Mouse (Mus musculus): ENCODE measurements at regions not wholly inside any gene's neighbourhood (a gene's known extent, or its start where the extent isn't known, plus 50 kb on each side); places are given as distances from the start of the nearest gene placed in this dataset.

DNA sequence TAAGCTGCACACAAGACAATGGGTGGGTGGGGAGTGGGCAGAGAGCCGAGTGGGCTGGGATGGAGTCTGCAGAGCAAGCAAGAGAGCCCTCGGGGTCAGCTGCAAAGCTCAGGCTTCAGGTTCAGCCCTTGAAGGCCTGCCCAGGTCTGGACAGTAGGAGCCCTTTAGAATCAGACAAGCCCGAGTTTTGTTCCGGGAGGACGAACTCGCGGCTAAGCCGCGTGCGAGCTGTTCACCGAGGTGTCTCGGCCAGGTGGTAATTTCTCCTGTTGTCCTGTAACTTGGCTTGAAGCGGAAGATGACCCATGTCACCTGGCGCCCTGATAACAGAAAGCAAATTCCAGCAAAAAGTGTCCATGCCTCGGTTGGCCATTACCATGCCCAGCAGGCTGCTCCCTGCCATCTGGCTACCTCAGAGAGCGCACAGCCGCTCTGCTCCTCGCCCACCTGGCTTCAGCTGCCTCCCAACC is 121.0 kb upstream of the 1700016C15Rik start:
- ATAC-seq (replicated peaks), result no peak
- Histone ChIP-seq H3K4me3 (no peak overlapping the region), H3K9me3 (no peaks in the 10 kb centered on the region), H3K36me3 (replicated peaks) (no peaks in the 10 kb centered on the region), H3K27ac (no peak overlapping the region), H3K27me3 (replicated peaks) (no peaks in the 10 kb centered on the region), H3K4me2 (no peak overlapping the region), H3K4me1 (peaks cover 3% of the 10 kb centered on the region; the same call in 1 of the 2 replicates), H3K9ac (no peak overlapping the region)
- 86% methylated on average over 18 of the region's 18 CpGs for WGBS

DNA sequence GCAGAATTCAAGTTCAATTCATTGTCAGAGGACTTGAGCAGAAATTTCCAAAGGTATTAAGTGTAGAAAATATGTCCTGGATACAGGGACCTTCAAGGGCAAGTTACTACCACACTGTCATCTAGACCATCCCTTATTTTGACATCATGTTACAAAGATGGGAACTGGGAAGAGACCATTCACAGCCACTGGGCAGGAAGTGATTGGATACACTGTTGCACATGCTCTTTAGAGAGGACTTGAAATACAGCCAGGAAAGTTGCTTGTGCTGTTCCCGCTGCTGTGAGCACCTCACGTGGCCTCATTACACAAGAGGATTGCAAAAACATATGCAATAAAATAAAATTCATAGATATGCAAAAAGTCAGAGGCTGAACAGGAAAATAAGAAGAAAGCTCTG is 120.4 kb upstream of the 1700016C15Rik start:
- Histone ChIP-seq H3K27me3 (replicated peaks) (no peaks in the 10 kb centered on the region), H3K9ac (no peak overlapping the region), H3K36me3 (replicated peaks) (no peaks in the 10 kb centered on the region), H3K4me2 (no peak overlapping the region), H3K27ac (no peak overlapping the region), H3K4me1 (peaks cover 3% of the 10 kb centered on the region; the same call in 1 of the 2 replicates), H3K9me3 (no peaks in the 10 kb centered on the region), H3K4me3 (no peak overlapping the region)
- WGBS, result 79% methylated on average over 2 of the region's 2 CpGs
- no peak for ATAC-seq (replicated peaks)

GRCm38 (mm10) chr1:177609683-177610082 is 119.9 kb upstream of the 1700016C15Rik start:
- whole genome bisulfite sequencing, result 76% methylated on average over 5 of the region's 5 CpGs
- H3K36me3 ChIP-seq (replicated peaks), result no peaks in the 10 kb centered on the region
- no peaks in the 10 kb centered on the region for H3K27me3 ChIP-seq (replicated peaks)
- no peak overlapping the region for H3K9ac ChIP-seq
- no peak for ATAC-seq (replicated peaks)
- no peak overlapping the region for H3K27ac ChIP-seq
- peaks cover 3% of the 10 kb centered on the region; the same call in 1 of the 2 replicates for H3K4me1 ChIP-seq
- H3K9me3 ChIP-seq, result no peaks in the 10 kb centered on the region
- H3K4me3 ChIP-seq, result no peak overlapping the region
- H3K4me2 ChIP-seq, result no peak overlapping the region

- WGBS, result 87% methylated on average over 2 of the region's 2 CpGs
Observed at GRCm38 (mm10) chr1:177610156-177610555, 119.5 kb upstream of the 1700016C15Rik start.

DNA sequence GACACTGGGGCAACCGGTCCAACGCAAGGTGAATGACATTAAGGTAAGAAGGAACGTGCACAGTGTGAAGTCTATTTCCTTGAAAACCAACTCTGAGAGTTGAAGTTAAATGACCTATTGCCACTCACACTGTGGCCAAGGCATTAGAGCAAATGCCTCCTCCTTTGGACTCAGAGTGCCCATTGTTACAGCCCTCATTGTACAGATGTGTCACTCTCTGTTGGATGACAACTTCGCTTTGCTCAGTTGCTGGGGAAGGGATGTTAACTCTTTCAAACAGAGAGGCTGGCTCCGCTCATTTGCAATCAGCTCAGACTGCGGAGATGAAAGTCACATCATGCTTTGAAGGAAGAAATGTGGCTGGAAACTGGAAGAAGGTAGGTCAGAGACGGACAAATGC is 117.1 kb upstream of the 1700016C15Rik start:
- 28% methylated on average over 7 of the region's 7 CpGs for WGBS
- no peaks in the 10 kb centered on the region for H3K4me1 ChIP-seq
- 0 out of 2 replicates have a peak, but pooled peaks have one; percentile 42 for ATAC-seq (replicated peaks)

More at GRCm38 (mm10) chr1:177610156-177610555, 119.5 kb upstream of the 1700016C15Rik start:
- Histone ChIP-seq H3K27me3 (replicated peaks) (no peaks in the 10 kb centered on the region), H3K36me3 (replicated peaks) (no peaks in the 10 kb centered on the region), H3K4me3 (no peak overlapping the region), H3K9me3 (no peaks in the 10 kb centered on the region), H3K4me1 (peaks cover 3% of the 10 kb centered on the region; the same call in 1 of the 2 replicates), H3K4me2 (no peak overlapping the region), H3K27ac (no peak overlapping the region), H3K9ac (no peak overlapping the region)
- ATAC-seq (replicated peaks), result no peak

DNA sequence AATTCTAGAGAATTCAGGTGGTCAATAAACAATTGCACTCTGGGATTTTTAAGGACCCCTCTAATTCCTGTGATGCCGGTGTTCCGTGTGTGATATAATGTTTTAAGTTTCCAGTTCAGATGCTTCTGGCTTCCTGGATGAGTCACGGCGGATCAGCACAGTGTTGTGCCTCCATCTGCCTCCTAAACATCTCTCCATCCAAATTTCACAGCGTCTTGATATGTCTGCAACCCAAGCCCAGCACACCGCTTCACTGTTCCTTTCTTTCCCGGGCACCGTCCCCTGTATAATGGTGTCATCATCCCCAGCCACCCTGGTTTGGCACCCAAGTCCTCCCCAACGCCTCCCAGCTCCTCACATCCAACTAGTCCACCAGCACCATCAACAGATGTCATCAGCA is 114.0 kb upstream of the 1700016C15Rik start:
- Histone ChIP-seq H3K4me2 (no peak overlapping the region), H3K4me3 (no peak overlapping the region), H3K27ac (no peak overlapping the region), H3K9me3 (no peaks in the 10 kb centered on the region), H3K36me3 (replicated peaks) (no peaks in the 10 kb centered on the region), H3K4me1 (no peaks in the 10 kb centered on the region), H3K9ac (no peak overlapping the region), H3K27me3 (replicated peaks) (no peaks in the 10 kb centered on the region)
- 94% methylated on average over 9 of the region's 9 CpGs for WGBS
- no peak for ATAC-seq (replicated peaks)

More for the DNA sequence above, 117.1 kb upstream of the 1700016C15Rik start:
- Histone ChIP-seq H3K9ac (no peak overlapping the region), H3K27ac (no peak overlapping the region), H3K9me3 (no peaks in the 10 kb centered on the region), H3K27me3 (replicated peaks) (no peaks in the 10 kb centered on the region), H3K4me2 (no peak overlapping the region), H3K4me3 (no peak overlapping the region), H3K36me3 (replicated peaks) (no peaks in the 10 kb centered on the region)

- H3K27me3 ChIP-seq (replicated peaks), result no peaks in the 10 kb centered on the region
- H3K4me1 ChIP-seq, result no peaks in the 10 kb centered on the region
- H3K9me3 ChIP-seq, result no peaks in the 10 kb centered on the region
- H3K27ac ChIP-seq, result no peak overlapping the region
- 80% methylated on average over 24 of the region's 24 CpGs for WGBS
- no peak overlapping the region for H3K4me2 ChIP-seq
- no peaks in the 10 kb centered on the region for H3K36me3 ChIP-seq (replicated peaks)
- H3K9ac ChIP-seq, result no peak overlapping the region
- no peak for ATAC-seq (replicated peaks)
- H3K4me3 ChIP-seq, result no peak overlapping the region
Observed at GRCm38 (mm10) chr1:177616335-177617239, 113.0 kb upstream of the 1700016C15Rik start.

DNA sequence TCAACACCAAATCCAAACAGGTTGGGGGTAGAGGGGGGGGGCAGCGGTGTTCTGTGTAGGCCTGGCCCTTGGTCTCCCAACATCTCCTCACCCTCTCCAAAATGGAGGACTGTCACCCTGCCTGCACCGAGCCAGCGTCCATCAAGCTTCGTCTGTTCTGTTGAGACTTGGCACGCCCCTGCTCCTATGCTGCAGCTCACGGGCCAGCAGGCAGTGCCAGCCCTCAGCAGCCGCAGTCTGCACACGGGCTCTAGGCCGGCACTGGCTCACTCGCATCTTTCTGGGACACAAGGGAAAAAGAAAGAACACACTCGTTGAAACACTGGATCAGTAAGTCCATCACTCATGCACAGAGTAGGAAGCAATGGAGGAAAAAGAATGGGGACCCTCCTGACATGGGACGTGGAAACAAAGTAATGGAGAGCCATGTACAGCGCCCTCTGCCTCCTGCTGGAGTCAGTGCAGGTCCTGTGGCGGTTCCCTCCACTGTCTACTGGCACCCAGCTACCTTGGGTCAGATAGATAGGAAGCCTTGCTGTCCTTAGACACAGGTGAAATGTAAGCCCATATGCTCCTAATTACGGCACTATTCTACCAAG is 109.0 kb upstream of the 1700016C15Rik start:
- Histone ChIP-seq H3K36me3 (replicated peaks) (no peaks in the 10 kb centered on the region), H3K9ac (no peak overlapping the region), H3K27ac (no peak overlapping the region), H3K4me3 (no peak overlapping the region), H3K9me3 (no peaks in the 10 kb centered on the region), H3K4me1 (no peaks in the 10 kb centered on the region), H3K27me3 (replicated peaks) (no peaks in the 10 kb centered on the region), H3K4me2 (no peak overlapping the region)
- ATAC-seq (replicated peaks), result peak; percentile 51; the same call in 1 of the 2 replicates
- WGBS, result 75% methylated on average over 15 of the region's 15 CpGs

DNA sequence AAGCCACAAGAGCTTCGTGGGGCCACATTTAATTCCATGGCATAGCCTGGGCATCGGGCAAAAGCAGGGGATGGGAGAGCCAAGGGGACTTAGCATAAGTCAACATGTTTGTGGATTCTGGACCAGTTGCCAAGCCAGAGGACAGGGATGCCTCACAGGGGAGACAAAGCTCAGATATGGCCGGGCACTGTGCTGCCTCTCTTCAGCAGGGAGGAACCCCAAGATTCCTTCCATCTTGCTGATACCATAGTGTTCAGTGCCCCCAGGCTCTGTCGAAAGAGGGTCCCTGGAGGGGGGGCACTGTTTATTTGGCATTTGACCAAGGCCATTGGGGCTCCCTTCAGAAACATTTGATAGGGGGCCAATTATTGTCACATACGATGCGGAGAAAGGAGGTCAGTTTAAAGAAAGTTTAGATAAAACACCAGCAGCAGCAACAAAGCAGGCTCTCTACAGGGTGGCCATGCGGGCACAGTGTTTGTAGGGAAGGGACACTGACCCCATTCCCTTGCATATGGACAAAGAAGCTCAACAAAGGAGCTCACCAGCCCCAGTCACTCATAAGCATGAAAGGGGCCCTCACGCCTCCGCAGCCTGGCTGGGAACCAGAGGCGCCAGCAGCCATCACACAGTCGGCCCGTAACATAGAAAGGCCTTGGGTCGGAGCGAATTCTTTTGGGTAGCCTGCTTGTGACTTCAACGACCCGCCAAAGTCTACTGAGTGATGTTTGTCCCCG is 107.6 kb upstream of the 1700016C15Rik start:
- Histone ChIP-seq H3K27ac (no peak overlapping the region), H3K27me3 (replicated peaks) (no peaks in the 10 kb centered on the region), H3K9me3 (no peaks in the 10 kb centered on the region), H3K4me3 (no peak overlapping the region), H3K4me2 (no peak overlapping the region), H3K9ac (no peak overlapping the region), H3K4me1 (no peaks in the 10 kb centered on the region), H3K36me3 (replicated peaks) (no peaks in the 10 kb centered on the region)
- no peak for ATAC-seq (replicated peaks)
- WGBS, result 59% methylated on average over 17 of the region's 17 CpGs

- H3K4me3 ChIP-seq, result no peak overlapping the region
- H3K27ac ChIP-seq, result no peak overlapping the region
- H3K9ac ChIP-seq, result no peak overlapping the region
- WGBS, result 54% methylated on average over 6 of the region's 6 CpGs
- H3K27me3 ChIP-seq (replicated peaks), result no peaks in the 10 kb centered on the region
- H3K4me2 ChIP-seq, result no peak overlapping the region
- no peaks in the 10 kb centered on the region for H3K36me3 ChIP-seq (replicated peaks)
- no peaks in the 10 kb centered on the region for H3K4me1 ChIP-seq
- no peak for ATAC-seq (replicated peaks)
- H3K9me3 ChIP-seq, result no peaks in the 10 kb centered on the region
Observed at GRCm38 (mm10) chr1:177623304-177623726, 106.3 kb upstream of the 1700016C15Rik start.

GRCm38 (mm10) chr1:177623735-177624134 is 105.9 kb upstream of the 1700016C15Rik start:
- Histone ChIP-seq H3K36me3 (replicated peaks) (no peaks in the 10 kb centered on the region), H3K9me3 (no peaks in the 10 kb centered on the region), H3K27ac (no peak overlapping the region), H3K4me3 (no peak overlapping the region), H3K27me3 (replicated peaks) (no peaks in the 10 kb centered on the region), H3K4me2 (no peak overlapping the region), H3K4me1 (no peaks in the 10 kb centered on the region), H3K9ac (no peak overlapping the region)
- no peak for ATAC-seq (replicated peaks)
- WGBS, result 88% methylated on average over 6 of the region's 6 CpGs

DNA sequence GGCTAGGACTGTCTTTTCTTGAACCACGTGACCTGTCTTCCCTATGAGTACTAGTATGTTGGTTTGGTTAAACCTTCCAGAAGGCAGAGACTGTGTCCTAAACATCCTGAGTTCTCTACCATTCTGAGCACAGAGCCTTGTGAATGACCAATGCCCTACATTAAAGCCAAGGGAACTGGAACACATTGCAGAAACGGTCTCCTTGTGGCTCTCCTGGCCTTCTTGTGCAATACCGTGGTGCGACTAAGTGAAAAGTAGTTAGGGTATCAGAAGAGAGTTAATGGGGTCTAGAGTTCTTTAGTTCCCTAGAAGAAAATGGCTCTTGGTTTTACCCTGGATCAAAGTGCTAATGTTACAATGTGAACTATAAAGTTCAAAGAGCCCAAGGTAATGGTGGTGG is 101.8 kb upstream of the 1700016C15Rik start:
- Histone ChIP-seq H3K4me3 (no peak overlapping the region), H3K4me1 (no peaks in the 10 kb centered on the region), H3K27ac (no peak overlapping the region), H3K36me3 (replicated peaks) (no peaks in the 10 kb centered on the region), H3K4me2 (no peak overlapping the region), H3K27me3 (replicated peaks) (no peaks in the 10 kb centered on the region), H3K9ac (no peak overlapping the region), H3K9me3 (no peaks in the 10 kb centered on the region)
- ATAC-seq (replicated peaks), result no peak
- 94% methylated on average over 4 of the region's 4 CpGs for WGBS
